Mouse (Mus musculus) heart, adult 2 months (tissue): ENCODE measurements around the gene Pfdn4. TPM values are rescaled to one million over a fixed set of nuclear protein-coding genes. Genes with fewer than 3 reads are reported as not detected.

Source experiments
- DNase-seq, 2 experiments: peaks; one replicate each; pipeline ENCODE4 v3.0.0; 2021
- H3K27ac ChIP-seq: fragments of 200-600 bp; 2 replicates; pipeline ENCODE4 v1.8.1; 2022
- H3K27me3 ChIP-seq: fragments of 200-500 bp; 2 replicates; pipeline ENCODE4 v1.6.1; 2012; ENCODE audit warnings: mild to moderate bottlenecking, low read length, inconsistent platforms, mixed read lengths; ENCODE audit not compliant: control insufficient read depth, insufficient read depth
- H3K36me3 ChIP-seq: fragments of 200-500 bp; 2 replicates; pipeline ENCODE4 v1.6.1; 2012; ENCODE audit warnings: low read length, inconsistent platforms; ENCODE audit not compliant: control insufficient read depth, insufficient read depth
- H3K4me1 ChIP-seq: fragments of 200-500 bp; 2 replicates; pipeline ENCODE4 v1.6.1; 2011; ENCODE audit warnings: low read length; ENCODE audit not compliant: control insufficient read depth, insufficient read depth
- H3K4me3 ChIP-seq: fragments of 200-600 bp; 2 replicates; pipeline ENCODE4 v1.8.1; 2022
- H3K79me2 ChIP-seq: fragments of 200-500 bp; replicated peaks from 2 replicates; pipeline ENCODE4 v1.6.1; 2012; ENCODE audit warnings: mild to moderate bottlenecking, inconsistent platforms, low read length, moderate library complexity, mixed read lengths; ENCODE audit not compliant: control insufficient read depth, insufficient read depth
- H3K9ac ChIP-seq: fragments of 200-500 bp; 2 replicates; pipeline ENCODE4 v1.6.1; 2012; ENCODE audit warnings: low read depth, mild to moderate bottlenecking, control low read depth, inconsistent platforms, low read length, mixed read lengths
- CTCF ChIP-seq: fragments of 200-600 bp; IDR thresholded peaks from 2 replicates; pipeline ENCODE4 v1.8.1; 2022; ENCODE audit warnings: antibody characterized with exemption, mild to moderate bottlenecking, moderate library complexity
- EP300 ChIP-seq: fragments of 200-500 bp; IDR thresholded peaks from 2 replicates; pipeline ENCODE4 v1.6.1; 2011; ENCODE audit warnings: low read depth, low read length, control low read depth; ENCODE audit not compliant: insufficient read depth
- POLR2A ChIP-seq: fragments of 200-500 bp; IDR thresholded peaks from 2 replicates; pipeline ENCODE4 v1.6.1; 2011; ENCODE audit warnings: mild to moderate bottlenecking, low read depth, low read length, control low read depth; ENCODE audit not compliant: insufficient read depth
- WGBS: fragments of 180-500 bp; shearing (Covaris S2); methylation state at CpG from one replicate; pipeline ENCODE4 v1.1.7; 2018; 5-methylcytosine and 5-hydroxymethylcytosine counted together
- intact Hi-C: fragments of 180-260 bp; cut with DNase I; formaldehyde crosslinking; loops from one replicate; pipeline ENCODE4 v1.15.1; 2025
- polyA plus RNA-seq: library from polyadenylated mRNA; depleted of rRNA; stranded (reverse); fragments of >200 nt; gene quantifications from 2 replicates; pipeline ENCODE4 v1.2.3, GENCODE M21; 2012; rRNA removed
- total RNA-seq, 2 experiments: library from RNA; stranded (reverse); gene quantifications; 2 replicates each; pipeline ENCODE4 v1.2.3; 2021

Gene Pfdn4
- total and polyA plus RNA-seq, 3 experiments = 3.6 to 13.3 (median 10.6) TPM

- Histone ChIP-seq H3K36me3 (no peaks in the 10 kb centered on the region), H3K27me3 (no peaks in the 10 kb centered on the region), H3K9ac (no peak overlapping the region), H3K4me3 (no peak overlapping the region), H3K4me1 (no peaks in the 10 kb centered on the region), H3K27ac (no peak overlapping the region), H3K79me2 (no peaks in the 10 kb centered on the region)
- TF ChIP-seq EP300 = no peak
- no peak for TF ChIP-seq POLR2A
- TF ChIP-seq CTCF = no peak
- no peak for DNase-seq
- intact Hi-C loops = no loop called here
- 87% methylated on average over 8 of the region's 8 CpGs for WGBS
Measured at GRCm38 (mm10) chr2:170564995-170565394, 68.8 kb downstream of the Pfdn4 start.

Other genes starting within 250 kb of the Pfdn4 start
- gene Bcas1, start 68.6 kb upstream of the Pfdn4 start, total RNA-seq = under 1 TPM; 0.14 to 0.26 TPM
- gene Bcas1, start 68.6 kb upstream of the Pfdn4 start, polyA plus RNA-seq = 0.35 and 1.1 TPM in 2 replicates
- not detected for gene Cyp24a1, start 717 bp downstream of the Pfdn4 start, total RNA-seq
- gene Cyp24a1, start 717 bp downstream of the Pfdn4 start, polyA plus RNA-seq = not detected in 2 replicates
- gene 4930470P17Rik, start 105.6 kb downstream of the Pfdn4 start, total RNA-seq = not detected
- gene 4930470P17Rik, start 105.6 kb downstream of the Pfdn4 start, polyA plus RNA-seq = not detected in 2 replicates
- under 1 TPM in 1 of 2 experiments, not detected in 1; 0.41 TPM for gene Dok5, start 235.4 kb downstream of the Pfdn4 start, total RNA-seq
- gene Dok5, start 235.4 kb downstream of the Pfdn4 start, polyA plus RNA-seq = 1.4 and 1.6 TPM in 2 replicates